Mouse (Mus musculus): ENCODE results near the gene Cuedc1.

Cuedc1 gene

DNA sequence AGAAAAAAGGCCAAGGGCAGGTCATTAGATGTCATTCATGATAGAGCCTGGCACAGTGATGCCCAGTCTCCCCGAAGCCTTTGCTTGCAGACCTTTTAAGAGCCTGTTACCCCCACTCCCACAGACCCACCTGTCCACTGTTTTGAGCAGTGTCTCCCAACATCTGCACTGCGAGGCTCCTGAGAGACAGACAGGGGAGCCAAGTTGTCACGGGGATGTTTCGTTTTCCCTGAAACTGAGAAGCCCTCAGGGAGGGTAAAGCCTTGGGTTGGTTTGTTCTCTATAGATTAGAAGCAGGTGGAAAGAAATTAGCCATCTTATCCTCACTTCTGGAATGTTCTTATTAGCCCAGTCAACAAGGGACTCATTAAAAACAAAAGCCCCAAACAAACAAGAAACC is 136.9 kb downstream of the Cuedc1 start:
- DNase-seq (ENCODE audit: low spot score in 2 of 2) = no peak

DNA sequence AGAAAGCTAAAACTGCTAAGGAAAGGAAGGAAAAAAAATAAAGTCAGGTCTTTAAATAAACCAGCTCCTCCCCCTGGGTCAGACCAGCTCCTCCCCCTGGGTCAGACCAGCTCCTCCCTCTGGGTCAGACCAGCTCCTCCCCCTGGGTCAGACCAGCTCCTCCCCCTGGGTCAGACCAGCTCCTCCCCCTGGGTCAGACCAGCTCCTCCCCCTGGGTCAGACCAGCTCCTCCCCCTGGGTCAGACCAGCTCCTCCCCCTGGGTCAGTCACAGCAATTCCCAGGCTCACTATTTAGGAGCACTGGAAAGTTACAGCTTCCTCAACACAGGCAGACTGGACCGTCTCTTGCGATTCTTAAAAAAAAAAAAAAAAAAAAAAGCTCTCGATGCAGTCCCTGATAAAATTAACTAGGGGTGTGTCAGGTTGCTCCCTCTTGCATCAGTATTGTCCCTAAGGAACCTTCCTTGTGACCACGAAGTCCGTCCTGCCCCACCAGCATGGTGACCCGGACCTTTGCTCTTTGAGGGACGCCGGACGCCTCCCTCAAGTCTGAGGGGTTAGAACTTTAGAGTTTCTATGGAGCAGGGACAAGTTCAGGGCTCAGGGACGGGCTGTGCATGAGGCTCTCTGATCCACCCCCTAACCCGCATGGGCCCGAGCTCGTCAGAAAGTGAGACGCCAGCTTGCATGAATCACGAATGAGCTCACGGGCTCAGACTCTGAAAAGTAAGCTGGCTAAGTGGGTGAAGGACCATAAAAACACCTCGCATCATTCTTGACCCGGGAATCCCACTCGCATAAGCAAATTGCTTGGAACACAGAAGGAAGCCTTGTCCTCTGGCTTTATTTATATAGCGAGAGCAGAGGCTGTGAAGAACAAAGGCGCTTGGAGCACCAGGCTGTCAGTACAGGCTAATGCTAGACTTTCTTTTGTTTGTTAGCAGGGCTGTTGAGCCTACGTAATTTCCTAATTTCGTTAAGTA is 137.7 kb downstream of the Cuedc1 start:
- no peak for DNase-seq (ENCODE audit: low spot score in 2 of 2)

- DNase-seq (ENCODE audit: low spot score in 2 of 2) = no peak
These were observed 142.4 kb downstream of the Cuedc1 start for GRCm38 (mm10) chr11:88240275-88240674.

DNA sequence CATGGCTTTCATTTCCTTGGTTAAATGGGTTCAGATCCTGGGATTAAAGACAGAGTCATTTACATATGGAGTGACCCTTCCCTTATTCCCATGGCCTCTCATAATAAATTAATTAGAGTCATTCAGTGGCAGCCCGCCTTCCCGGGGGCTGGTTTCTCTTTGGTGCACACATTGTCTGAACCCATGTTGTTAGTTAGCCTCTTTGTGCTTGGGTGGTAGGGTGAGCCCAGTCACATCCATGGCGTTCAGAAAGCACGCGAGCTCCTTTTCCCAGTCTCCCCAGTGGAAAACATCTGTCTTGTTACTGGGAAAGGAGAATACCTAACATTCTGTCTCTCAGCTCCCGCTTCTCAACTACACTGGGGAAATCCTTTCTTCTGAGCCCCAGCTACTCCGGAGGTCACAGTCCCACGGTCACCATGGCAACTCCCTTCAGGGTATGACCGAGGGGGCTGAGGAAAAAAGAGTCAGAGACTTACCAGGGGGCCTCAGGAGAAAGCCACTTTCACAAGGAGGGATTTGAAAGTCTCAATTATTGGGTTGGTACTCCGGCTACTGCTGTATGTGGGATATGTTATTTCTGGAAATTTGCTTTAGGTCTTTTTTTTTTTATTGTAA is 143.0 kb downstream of the Cuedc1 start:
- DNase-seq (ENCODE audit: low spot score in 2 of 2) = no peak

DNA sequence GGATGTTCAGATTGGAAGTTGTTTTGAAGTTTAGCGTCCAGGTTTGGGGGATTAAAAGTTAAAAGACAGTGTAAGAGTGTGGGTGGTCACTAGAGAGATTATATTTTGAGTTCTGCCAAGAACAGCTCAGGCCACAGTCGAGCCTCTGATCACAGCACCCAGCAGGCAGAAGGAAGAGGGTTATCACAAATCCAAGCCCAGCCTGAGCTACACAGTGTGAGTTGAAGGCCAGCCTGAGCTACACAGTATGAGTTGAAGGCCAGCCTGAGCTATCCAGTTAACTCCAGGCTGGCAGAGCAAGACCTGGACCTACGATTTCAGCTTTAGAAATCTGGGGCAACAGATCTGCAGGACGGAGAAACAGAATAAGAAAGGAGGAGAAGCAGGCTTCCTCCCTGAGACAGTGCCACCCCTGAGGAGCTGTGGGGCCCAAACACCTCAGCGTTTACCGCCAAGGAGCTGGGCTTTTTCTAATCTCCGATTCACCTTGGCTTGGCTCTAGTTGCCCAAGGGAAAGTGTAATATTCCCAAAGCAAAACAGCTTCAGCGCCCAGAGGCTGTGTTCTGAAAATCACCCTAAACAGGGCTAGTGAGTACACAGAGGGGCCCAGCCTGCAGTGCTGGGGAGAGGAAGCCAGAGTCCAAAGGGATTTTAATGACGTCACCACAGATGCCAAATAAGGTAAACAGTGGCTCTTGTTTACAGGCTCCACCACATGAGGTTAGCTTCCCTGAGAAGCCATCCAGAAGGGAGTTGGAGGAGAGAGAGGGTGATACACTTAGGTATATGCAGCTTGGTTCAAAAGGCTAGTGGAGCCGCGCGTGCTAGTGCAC is 143.8 kb downstream of the Cuedc1 start:
- DNase-seq (ENCODE audit: low spot score in 2 of 2) = no peak
